Mouse (Mus musculus): Measurements from ENCODE around the gene Tbc1d2b. TPM values are rescaled to one million over a fixed set of nuclear protein-coding genes. Genes with fewer than 3 reads are reported as not detected.
A peak's percentile ranks its signal among the peaks of the same experiment; 100 is the strongest.

Gene Tbc1d2b
- polyA plus RNA-seq, 3 experiments from 2014 or later = 10.6 to 14.0 (median 10.8) TPM

- no peak for ATAC-seq
These were observed 29.6 kb downstream of the Tbc1d2b start for GRCm38 (mm10) chr9:90241041-90241440.

DNA sequence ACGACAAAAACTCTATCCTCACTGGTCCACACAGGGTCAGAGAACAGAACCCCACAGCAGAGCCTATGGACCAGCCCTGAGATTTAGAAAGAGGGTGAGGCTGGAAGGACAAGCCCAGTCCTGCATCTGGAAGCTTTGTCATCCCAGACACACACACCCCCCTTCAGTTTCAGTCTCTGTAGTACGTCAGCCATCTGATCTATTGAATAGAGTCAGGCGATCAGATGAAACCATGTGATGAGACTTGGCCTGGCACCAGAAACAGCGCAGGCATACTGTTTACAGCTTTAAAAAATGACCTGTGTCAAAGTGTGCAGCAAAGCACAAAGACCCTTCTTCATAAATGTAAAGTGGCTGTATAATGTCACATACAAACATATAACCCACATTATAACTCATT lies 30.0 kb downstream of the Tbc1d2b start:
- ATAC-seq = no peak

DNA sequence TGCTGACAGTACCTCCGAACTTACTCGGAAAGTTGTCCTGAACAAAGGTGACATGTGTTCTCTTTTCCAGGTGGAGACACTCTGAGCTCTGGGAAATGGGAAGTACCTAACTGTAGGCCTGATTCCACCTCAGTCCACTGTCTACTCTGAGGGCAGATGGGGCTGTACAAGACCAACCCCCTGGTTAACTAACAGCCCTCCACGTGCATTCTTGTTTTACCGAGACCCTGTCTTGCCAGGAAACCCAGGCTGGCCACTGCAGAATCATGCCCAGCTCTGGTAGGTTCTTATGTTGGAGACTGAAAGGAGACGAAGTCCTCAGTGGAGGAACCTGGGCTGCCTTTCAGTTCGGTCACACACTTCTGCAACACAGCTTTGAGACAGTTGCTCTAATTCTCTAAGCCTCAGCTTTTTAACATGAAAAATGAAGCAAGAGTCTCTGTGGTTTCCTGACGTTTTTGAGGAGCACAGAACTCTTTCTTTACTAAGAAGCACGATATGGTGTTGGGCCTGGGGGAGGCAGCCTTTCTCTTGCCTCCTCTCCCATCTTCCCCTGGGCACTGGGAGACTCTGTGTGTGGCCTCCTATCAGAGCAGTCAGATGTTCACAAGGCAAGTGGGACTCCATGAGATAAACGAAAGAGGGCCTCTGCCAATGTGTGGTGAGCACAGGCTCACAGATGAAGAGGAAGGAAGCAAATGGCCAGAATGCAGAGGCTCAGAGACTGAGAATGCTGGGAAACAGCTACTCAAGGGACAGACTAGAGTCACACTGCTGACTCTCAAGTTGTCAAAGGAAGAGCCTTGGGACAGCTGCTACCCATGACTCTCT lies 33.2 kb downstream of the Tbc1d2b start:
- no peak for ATAC-seq

DNA sequence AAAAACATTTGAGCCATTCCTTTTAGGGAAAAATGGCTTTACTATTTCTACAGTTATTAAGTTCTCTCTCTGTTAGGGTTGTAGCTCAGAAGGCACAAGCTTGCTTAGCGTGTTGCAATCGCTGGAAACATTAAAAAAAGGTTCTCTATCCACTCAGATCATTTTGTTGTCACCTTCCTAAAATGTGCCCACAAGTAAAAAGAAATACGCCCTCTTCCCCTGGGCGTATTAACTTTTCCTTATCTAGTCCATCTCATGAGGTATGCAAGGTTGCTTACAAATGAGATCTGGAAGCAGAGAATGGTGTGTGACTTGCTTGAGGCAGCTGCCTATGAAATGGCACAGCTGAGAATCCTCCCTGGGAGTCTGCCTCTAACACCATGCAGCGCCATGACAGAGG lies 33.8 kb downstream of the Tbc1d2b start:
- ATAC-seq = no peak

- no peak for ATAC-seq
These were observed 35.2 kb downstream of the Tbc1d2b start for GRCm38 (mm10) chr9:90235258-90235882.

DNA sequence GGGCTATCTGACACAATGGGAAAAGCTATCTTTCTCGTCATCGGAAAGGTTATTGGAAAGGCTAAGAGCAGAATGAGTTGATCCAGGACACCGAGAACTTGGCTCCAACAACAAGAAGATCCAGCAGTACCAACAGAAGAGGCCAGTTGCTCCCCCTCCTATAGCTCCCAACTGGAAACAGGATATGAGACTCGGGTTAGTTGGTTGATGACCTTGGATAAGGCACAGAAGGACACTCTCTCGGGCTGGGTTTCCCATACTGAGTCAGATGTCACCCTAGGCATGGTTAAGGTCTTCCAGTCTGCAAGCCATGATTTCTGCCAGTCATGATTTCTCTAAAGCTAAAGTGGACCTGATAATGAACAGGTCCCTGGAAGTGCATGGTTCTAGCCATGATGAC lies 35.8 kb downstream of the Tbc1d2b start:
- no peak for ATAC-seq

GRCm38 (mm10) chr9:90233906-90234419 lies 36.6 kb downstream of the Tbc1d2b start:
- peak; percentile 23 for ATAC-seq

DNA sequence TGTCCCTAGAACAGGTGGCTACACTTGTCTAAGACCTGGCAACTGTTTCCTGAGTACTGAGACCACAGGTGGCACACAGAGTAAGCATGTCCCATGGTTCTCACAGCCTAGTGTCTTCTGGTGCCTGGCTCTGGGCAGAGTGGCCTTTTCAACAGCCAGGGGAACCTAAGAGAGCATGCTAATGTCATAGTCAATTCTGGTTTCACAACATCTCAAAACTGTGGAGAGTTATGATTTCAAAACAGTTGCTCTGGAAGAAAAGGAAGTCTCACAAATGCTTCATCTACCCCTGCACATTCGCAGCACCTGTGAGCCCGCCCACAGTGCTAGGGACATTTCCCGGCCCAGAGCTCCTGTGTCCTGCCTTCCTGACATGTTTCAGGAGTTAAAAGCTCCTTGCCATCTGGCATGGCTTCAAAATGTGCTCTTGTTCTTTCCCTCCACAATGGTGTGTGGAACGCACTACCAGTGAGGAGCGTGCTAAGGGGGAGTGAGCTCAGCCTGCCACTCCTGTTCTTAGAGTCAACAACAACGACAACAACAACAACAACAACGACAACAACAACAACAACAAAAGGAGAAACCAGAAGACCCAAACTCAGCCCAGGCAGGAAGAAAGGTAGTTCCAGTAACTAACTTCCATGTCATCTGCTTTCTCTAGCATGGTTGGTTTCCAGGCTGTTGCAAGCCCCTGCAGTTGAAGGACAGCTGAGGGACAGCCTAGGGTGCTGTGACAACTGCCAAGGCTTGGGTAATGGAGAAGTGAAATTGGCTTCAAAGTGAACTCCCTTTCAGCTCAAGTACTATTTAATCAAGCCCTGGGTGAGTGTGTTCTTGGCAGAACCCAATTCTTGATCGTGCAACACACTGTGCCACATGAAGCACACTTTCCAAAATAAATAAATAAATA lies 37.6 kb downstream of the Tbc1d2b start:
- ATAC-seq = no peak

GRCm38 (mm10) chr9:90227171-90227570 lies 43.4 kb downstream of the Tbc1d2b start:
- no peak for ATAC-seq

GRCm38 (mm10) chr9:90226742-90227096 lies 43.9 kb downstream of the Tbc1d2b start:
- no peak for ATAC-seq

DNA sequence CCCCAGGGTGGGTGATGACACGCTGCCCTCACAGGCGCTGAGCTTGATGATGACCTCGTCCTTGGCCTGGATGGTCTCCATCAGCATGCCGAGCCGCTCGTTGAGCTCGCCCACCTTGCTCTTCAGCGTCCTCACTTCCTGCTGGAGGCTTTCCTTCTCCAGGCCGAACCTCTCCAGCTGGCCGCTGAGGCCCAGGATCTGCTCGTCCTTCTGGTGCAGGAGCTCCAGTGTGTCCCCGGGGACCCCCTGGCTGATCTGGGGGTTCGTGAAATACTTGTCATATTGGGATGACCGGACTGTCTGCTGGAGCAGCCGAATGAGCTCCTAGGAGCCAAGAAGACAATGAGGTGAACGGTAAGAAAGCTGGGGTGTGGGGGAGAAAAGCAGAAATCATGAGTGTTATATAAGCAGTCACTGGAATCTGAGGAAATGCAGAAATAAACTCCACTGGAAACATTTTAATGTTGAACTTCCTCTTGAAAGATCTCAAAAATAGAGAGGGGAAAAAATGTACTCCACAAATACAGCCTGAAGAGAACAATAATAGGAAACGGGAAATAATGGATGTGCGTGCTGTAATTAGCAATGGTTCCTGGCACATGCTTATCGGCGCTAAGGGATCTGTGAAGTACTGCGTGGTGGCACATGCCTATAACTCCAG lies 44.4 kb downstream of the Tbc1d2b start:
- no peak for ATAC-seq

DNA sequence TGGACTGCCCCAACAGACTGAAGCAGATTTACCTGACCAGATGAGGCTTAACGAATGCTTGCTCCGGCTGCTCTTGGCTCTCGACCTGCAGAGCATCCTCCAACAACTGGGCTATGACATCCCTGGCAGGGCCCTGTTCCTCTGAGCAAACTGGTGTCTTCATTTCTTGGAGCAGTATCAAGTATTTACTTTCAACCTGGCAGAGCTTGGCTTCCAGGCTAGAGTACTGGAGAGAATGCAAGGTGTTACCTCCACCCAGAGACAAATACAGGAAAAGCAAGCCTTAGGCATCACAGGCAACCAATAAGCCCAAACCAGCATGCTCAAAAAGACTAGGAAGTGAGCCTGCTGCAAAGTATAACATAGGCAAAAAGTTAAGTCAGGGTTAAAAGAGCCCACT lies 48.3 kb downstream of the Tbc1d2b start:
- ATAC-seq = no peak

- no peak for ATAC-seq
These were observed 53.1 kb downstream of the Tbc1d2b start for GRCm38 (mm10) chr9:90217501-90217900.

DNA sequence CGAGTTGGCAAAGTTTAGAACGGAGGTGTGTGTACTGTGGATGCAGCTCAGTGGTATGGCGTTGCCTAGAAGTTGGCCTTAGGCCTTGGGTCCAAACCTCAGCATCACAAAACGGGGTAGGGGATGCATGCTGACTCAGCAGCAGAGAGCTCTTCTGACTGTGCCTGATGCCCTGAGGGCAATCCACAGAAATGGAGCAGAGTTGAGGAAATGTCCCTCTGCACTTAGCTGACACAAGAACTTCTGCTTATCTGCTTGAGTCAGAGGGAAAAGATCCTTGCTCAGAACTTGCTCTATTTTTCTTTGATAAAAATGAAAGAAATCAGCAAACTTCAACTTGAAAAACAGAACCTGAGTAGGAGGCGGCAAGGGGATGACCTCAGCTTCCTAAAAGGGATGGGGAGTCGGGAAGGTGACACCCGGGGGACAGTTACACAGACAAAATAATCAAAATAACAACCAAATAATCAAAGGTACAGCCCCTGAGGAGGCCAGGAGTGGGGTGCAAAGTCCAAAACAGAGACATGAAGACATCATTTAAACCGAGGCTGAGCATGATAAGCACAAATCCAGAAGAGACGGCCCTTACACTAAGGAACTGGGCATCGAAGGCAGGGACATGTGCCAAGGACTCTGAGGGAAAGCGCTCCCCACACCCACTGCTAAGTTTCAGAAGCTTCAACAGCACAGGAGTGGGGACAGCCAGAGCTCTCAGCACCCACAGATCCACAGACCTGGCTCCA lies 54.2 kb downstream of the Tbc1d2b start:
- no peak for ATAC-seq

GRCm38 (mm10) chr9:90213127-90213526 lies 57.5 kb downstream of the Tbc1d2b start:
- peak; percentile 40 for ATAC-seq

DNA sequence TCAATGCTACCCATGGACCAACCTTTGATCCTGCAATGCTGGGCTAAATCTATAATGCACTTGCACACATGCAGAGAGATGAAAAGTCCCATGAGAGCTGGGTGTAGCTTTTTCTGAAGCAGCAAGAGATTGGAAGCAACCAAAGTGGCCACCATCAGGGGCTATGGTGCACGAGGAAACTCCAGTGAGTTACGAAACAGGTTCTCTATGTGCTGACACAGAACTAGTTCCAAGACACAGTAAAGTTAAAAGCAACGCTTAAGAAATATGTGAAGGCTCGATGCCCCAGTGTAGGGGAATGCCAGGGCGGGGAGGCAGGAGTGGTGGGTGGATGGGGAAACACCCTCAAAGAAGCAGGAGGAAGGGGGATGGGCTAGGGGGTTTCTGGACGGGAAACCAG lies 61.9 kb downstream of the Tbc1d2b start:
- ATAC-seq = no peak

DNA sequence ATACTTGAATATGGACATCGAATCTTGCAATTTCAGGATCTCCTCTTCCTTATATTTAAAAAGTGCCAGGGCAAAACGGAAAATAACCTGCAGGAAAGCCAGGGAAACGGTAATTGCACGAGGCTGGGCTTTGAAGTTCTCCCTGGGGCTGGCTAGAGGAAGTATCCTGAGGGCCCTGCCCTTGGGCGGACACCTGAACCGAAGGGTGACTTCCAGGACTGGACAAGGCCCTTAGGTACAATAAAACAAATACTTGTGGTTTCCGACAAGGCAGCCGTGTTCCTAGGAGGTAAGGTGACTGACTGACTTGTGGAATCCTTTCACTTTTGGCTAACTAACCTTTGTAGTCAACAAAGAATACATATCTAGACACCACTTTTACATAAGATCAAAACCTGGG lies 62.8 kb downstream of the Tbc1d2b start:
- no peak for ATAC-seq

DNA sequence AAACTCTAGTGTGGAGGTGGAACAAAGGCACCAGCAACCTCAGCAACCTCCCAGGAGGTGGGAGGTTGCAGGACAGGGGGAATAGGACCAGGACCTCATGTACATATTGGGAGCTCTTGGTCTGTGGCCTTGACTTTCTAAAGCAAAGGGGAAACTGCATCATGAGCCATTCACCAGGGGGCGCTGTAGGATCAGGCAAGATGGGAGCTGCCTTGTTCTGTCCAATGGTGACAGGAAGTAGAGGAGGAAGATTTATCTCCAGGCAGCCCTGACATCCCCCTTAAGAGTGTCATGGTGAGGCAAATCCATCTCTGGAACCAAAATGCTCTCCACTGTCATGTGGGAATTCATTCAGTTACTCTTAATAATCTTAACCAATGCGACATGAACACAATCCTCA lies 64.1 kb downstream of the Tbc1d2b start:
- ATAC-seq = peak; percentile 83

DNA sequence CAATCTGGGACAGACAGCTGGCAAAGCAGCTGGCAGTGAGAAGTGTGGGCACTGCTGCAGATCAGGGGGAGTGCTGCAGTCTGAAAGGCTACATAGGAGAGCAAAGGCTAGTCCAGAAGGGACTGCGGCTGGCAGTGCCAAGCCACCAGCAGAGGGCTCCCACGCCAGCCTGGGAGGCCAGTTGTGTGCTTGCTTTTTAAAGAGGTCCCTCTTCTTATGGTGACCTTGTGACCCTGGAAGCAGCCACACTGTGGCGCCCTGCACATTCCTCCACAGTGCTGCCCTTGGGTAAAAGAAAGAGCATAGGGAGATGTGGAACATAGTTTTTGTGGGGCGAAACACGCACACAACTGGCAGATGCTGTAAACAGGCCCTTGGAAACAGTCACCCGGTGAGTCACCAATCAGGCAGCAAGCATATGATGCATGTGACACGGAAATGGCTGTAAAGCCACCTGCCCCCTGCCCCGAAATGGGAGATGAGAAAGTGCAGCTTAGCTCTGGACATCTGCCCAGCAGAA lies 66.1 kb downstream of the Tbc1d2b start:
- no peak for ATAC-seq

- ATAC-seq = no peak
These were observed 67.4 kb downstream of the Tbc1d2b start for GRCm38 (mm10) chr9:90203233-90203632.

- ATAC-seq = no peak
These were observed 69.1 kb downstream of the Tbc1d2b start for GRCm38 (mm10) chr9:90201541-90201940.

DNA sequence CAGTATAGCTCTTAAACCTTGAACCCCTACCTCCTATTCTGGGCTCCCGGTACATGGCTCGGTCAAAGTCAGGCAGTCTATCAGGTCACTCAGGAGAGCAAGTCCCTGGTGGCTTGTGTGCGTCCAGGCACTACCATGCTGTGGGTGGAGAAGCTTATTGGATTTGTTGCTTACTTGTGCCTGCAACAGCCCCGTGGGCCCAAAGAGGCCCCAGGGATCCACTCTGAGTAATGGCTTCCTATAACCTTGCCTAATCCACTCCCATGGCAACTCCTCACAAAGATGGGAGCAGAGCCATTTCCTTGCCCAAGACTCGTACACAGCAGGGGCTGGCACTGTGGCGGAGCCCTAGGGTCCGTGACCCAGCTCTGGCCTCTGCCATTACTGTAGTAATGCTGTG lies 69.5 kb downstream of the Tbc1d2b start:
- no peak for ATAC-seq
